Mouse (Mus musculus) left cerebral cortex, adult 2 months (tissue): ENCODE results near the gene Gpr15. TPM values are rescaled to one million over a fixed set of nuclear protein-coding genes. Genes with fewer than 3 reads are reported as not detected.

Source experiments
- DNase-seq, 2 experiments: peaks; one replicate each; pipeline ENCODE4 v3.0.0; 2021 to 2022; ENCODE audit warnings: low spot score in 2 of 2, mixed read lengths in 1 of 2; ENCODE audit errors: extremely low spot score in 1 of 2
- H3K27ac ChIP-seq: fragments of 200-600 bp; 2 replicates; pipeline ENCODE4 v1.8.1; 2022
- H3K4me3 ChIP-seq: fragments of 200-600 bp; 2 replicates; pipeline ENCODE4 v1.8.1; 2022
- CTCF ChIP-seq: fragments of 200-600 bp; IDR thresholded peaks from 2 replicates; pipeline ENCODE4 v1.8.1; 2022; ENCODE audit warnings: antibody characterized with exemption, mild to moderate bottlenecking, moderate library complexity
- intact Hi-C: fragments of 180-260 bp; cut with DNase I; formaldehyde crosslinking; loops from one replicate; pipeline ENCODE4 v1.15.1; 2025
- total RNA-seq, 2 experiments: library from RNA; stranded (reverse); gene quantifications; 2 replicates each; pipeline ENCODE4 v1.2.3; 2021

Gene Gpr15
- total RNA-seq, 2 experiments from 2014 or later, result not detected

DNA sequence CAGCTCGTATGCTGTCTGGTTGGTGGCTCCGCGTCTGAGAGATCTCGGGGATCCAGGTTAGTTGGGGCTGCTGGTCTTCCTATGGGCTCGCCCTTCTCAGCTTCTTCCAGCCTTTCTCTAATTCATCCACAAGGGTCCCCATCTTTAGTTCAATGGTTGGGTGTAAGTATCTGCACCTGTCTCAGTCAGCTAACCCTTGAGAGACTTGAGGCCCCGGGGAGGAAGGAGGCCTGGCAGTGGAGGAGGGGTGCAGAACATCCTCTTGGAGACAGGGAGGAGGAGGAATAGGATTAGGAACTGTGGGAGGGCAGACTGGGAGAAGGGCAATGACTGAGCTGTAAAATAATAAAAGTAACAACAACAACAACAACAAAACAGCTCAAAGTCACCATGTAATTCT is 18.7 kb downstream of the Gpr15 start:
- DNase-seq, result no peak
- Histone ChIP-seq H3K4me3 (no peak overlapping the region), H3K27ac (no peak overlapping the region)
- no peak for TF ChIP-seq CTCF
- intact Hi-C loops, result no loop called here

DNA sequence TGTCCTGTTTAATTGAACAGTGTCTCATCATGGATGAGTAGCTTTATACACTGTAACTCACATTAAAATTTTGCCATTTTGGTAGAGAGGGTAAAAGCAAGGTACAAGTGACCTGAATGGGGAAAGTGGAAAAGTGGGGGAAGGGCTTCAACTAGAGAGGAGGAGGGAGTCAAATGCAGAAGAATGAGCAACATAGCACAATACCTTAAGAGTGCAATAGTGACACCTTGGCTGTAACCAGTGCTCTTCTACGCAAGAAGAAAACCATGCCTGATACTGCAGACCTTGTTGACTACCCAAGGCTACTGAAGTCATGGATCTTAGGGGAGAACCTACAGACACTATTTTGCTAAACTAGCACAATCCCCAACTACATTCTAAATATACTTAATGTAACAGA is 21.6 kb downstream of the Gpr15 start:
- TF ChIP-seq CTCF, result no peak
- no peak overlapping the region for H3K27ac ChIP-seq
- intact Hi-C loops, result no loop called here
- DNase-seq, result no peak
- no peak overlapping the region for H3K4me3 ChIP-seq

DNA sequence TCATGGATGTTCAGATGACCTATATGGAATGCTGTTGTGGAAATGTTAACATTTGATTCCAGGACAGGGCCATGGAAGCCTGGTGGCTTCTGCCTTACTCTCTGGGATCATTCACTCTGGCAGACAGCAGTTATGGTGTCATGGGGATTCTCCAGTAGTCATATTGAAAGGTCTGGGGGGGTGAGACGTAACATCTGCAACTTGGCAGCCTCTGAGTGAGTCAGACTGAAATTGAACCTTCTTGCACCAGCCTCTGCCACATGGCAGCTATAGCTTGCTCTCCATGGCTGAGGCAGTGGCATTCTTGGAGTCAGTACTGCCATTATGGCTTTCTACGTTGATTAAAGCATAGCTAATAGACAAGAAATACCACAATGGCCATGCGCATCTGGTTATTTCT is 22.1 kb downstream of the Gpr15 start:
- Histone ChIP-seq H3K27ac (no peak overlapping the region), H3K4me3 (no peak overlapping the region)
- DNase-seq, result no peak
- TF ChIP-seq CTCF, result no peak
- intact Hi-C loops, result no loop called here

DNA sequence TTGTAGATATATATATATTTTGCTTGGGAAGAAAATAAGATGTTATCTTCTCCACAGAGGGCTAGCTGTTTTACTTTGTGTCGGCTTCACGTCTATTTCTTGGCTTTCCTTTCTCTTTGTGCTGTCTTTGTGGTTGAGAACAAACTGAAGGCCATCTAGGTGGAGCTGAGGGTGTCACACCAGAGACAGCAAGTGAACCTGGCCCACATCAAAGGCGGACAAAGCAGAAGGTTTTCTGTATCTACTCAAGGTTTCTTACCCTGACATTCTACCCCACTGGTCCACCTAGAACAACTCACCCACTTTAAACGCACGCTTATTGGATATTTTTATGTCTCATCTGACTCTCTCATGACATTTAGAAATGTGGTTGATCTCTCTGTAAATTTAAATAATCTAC is 24.8 kb downstream of the Gpr15 start:
- no peak for TF ChIP-seq CTCF
- intact Hi-C loops, result no loop called here
- no peak overlapping the region for H3K27ac ChIP-seq
- no peak overlapping the region for H3K4me3 ChIP-seq
- DNase-seq, result no peak

DNA sequence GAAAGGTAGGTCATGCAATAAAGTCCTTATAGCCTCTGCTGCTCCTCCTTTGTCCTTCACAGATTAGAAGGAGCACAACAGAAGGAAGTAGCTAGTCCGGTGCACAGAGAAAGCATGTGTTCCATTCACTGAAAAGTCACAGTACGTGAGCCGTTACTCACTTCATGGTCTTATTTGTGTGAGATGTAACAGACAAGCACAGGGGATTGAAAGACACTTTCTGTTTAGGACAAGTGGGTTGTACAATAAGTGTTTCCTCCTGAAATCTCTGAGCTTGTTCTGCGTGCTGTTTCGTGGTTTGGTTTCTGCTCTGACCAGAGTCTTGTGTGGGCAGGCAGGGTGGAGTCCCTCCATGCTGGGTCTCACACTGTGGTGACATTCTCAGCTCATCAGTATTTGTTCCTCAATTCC is 28.5 kb downstream of the Gpr15 start:
- H3K27ac ChIP-seq, result no peak overlapping the region
- TF ChIP-seq CTCF, result no peak
- intact Hi-C loops, result no loop called here
- DNase-seq, result no peak
- no peak overlapping the region for H3K4me3 ChIP-seq

DNA sequence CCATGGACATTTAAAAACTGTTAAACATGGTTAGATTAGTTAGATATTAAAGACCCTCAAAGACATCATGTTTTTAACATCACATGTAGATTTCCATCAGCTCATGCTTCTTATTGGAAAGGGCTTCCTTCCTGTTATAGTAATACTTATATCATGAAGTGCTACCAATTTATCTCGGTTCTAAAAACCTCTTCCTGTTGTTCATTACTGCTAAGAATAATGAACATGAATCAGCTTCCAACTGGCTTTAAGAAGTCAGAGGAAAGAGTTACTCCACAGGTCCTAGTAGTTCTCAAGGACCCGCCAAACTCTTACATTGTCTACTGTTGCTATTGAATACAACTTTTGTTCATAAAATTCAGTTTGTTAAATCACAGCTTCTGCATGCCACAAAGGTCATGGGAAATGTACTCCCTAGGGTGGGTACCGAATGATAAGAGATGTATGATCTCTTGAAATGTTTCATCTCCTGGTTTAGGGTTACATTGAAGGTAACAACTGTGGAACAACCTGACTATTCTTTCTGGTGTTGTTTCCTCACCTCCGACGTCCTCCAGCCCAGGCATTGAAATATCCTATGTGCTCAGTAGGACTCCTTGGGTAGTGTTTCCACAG is 29.2 kb downstream of the Gpr15 start:
- intact Hi-C loops, result loop anchor here (5.0 kb wide), 1 partner anchor 713 kb away; no protein-coding TSS in a partner anchor
- no peak for DNase-seq
- Histone ChIP-seq H3K27ac (no peak overlapping the region), H3K4me3 (no peak overlapping the region)
- no peak for TF ChIP-seq CTCF

DNA sequence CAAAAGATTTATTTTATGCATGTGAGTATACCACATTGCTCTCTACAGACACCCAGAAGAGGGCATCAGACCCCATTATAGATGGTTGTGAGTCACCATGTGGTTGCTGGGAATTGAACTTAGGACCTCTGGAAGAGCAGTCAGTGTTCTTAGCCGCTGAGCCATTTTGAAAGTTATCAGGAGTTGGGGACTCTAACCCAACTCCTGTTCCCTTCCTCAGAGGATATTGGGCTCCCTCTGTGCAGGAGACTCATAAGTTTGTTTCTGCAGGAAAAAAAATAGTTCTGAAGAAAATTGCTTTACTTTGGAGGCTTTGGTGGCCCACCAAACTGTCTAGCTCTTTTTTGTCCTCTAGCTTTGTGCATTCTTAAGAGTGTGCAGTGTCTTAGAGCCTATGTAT is 30.3 kb downstream of the Gpr15 start:
- TF ChIP-seq CTCF, result no peak
- no peak for DNase-seq
- no peak overlapping the region for H3K4me3 ChIP-seq
- intact Hi-C loops, result loop anchor here (5.0 kb wide), 1 partner anchor 714 kb away; no protein-coding TSS in a partner anchor
- no peak overlapping the region for H3K27ac ChIP-seq

DNA sequence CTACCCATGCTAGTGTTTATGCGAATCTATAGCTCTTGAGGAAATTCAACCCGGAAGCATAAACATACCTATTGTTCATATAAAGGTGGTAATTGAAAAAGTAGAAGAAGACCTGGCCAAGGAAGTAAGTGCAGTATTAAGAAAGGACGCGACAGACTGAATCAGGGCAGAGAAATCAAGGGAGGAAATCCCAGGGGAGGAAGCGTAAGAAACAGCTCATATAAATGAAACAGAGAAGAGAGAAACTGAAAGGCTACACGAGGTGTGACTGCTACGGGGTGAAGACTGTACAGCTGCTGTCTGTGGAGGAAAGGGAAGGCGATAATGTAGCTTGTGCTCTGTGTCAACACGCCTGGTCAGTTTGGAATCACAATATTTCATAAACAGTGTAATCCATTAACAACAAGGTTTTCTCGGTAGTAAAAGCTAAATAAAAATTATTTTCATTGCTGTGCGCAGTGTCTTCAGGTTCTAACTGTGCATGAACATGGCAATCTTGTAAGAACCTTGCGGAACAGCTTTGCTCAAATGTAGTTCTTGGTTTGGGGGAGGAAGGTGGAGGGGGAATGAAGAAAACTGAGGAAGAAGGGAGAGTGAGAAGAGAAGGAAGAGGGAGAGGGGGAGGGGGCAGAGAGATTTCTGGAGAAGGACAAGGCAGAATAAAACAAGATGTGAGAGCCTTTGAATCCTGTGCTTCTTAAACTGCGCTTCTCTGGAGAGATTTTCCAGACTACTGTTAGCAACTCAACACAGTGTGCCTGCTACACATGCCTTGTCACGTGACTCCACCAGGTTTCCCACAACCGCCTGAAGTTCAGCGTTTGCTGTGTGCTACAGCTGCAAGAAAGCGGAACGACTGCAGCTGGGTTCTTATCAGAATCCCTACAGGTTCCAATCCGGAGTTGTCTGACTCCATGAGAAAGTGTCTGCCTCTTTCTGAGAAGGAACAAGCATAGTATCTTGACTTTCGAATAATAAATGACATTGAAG is 33.0 kb downstream of the Gpr15 start:
- DNase-seq, result no peak
- no peak overlapping the region for H3K4me3 ChIP-seq
- TF ChIP-seq CTCF, result no peak
- intact Hi-C loops, result loop anchor here (5.0 kb wide), 1 partner anchor 716 kb away; no protein-coding TSS in a partner anchor
- H3K27ac ChIP-seq, result no peak overlapping the region

DNA sequence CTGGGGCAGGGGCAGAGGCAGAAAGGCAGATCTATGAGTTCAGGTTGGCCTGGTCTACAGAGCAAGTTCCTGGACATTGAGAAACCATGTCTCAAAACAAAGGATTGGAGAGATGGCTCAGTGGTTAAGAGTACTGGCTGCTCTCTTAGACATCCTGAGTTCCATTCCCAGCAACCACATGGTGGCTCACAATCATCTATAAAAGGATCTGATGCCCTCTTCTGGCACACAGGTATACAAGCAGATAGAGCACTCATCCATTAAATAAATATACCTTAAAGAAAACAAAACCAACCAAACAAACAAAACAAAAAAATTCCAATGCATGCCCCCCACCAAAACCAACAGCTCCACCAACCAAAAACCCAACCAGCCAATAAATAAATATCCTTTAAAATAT is 34.3 kb downstream of the Gpr15 start:
- intact Hi-C loops, result no loop called here
- DNase-seq, result no peak
- TF ChIP-seq CTCF, result peak; percentile 27

DNA sequence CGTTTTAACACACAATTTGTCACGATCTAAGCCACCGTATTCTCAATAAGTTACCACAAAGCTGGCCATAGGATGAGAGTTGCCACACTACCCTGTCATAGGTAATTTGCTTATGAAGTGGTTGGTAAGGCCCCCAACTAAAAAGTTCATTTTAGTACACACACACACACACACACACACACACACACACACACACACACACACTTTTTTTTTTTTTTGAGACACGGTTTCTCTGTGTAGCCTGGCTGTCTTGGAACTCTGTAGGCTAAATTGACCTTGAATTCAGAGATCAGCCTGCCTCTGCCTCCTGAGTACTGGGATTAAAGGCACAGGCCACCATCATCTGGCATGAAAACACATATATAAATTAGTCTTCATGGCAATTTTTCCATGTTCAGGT is 35.0 kb downstream of the Gpr15 start:
- intact Hi-C loops, result no loop called here
- TF ChIP-seq CTCF, result no peak
- DNase-seq, result no peak
- Histone ChIP-seq H3K4me3 (no peak overlapping the region), H3K27ac (no peak overlapping the region)

More for the DNA sequence above, 34.3 kb downstream of the Gpr15 start:
- Histone ChIP-seq H3K27ac (no peak overlapping the region), H3K4me3 (no peak overlapping the region)

DNA sequence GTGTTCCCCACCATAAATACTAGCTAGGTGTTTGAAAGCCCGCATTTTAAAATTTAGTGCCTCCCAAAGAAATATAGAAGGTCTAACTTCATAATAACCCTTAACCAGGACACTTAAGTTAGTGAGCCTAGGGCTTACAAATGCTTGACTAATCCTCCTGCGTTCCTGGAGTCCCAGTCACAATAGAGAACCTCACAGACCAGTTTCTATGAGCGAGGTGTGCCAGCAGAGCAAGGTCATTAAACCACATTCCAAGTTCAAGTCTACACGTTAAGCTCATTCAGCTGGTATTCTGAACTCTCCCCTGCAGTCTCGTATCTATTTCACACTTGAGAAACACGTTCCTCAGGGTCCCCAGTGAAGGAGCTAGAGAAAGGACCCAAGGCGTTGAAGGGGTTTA is 36.0 kb downstream of the Gpr15 start:
- Histone ChIP-seq H3K27ac (no peak overlapping the region), H3K4me3 (no peak overlapping the region)
- DNase-seq, result no peak
- intact Hi-C loops, result no loop called here
- TF ChIP-seq CTCF, result no peak

DNA sequence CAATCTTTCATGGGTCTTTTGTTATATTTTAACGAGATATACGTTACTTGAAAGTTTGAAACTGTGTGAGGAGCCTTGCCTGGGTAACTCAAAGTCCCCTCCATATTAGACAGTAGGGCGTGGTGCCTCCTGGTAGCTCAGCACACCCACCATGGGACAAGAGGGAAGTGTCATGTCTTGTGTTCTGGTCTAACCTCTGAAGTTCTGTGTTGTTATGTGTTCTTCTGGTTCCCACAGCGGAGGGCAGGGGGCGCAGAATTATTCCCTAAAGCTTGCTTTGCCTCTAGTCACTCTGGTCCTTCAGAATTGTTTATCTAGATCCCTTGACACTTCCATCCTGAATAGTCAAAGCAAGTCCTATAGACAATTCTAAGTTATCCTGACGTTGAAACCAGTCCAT is 36.8 kb downstream of the Gpr15 start:
- DNase-seq, result no peak
- no peak overlapping the region for H3K4me3 ChIP-seq
- H3K27ac ChIP-seq, result no peak overlapping the region
- TF ChIP-seq CTCF, result no peak
- intact Hi-C loops, result no loop called here
